Mouse (Mus musculus): ENCODE measurements around the gene Dph2. TPM values are rescaled to one million over a fixed set of nuclear protein-coding genes. Genes with fewer than 3 reads are reported as not detected.

Gene Dph2
- polyA plus RNA-seq, 2 experiments: 17.0 to 18.4 TPM

GRCm38 (mm10) chr4:117850176-117850575 lies 41.7 kb downstream of the Dph2 start:
- Histone ChIP-seq H3K4me1 (ENCODE audit: control insufficient read depth, insufficient read depth, low read length) (no peaks in the 10 kb centered on the region), H3K4me2 (replicated peaks; ENCODE audit: low read depth, low read length, severe bottlenecking) (no peak overlapping the region), H3K36me3 (ENCODE audit: control insufficient read depth, insufficient read depth, low read length) (peaks cover 15% of the 10 kb centered on the region), H3K9me3 (ENCODE audit: control insufficient read depth, low read length) (no peaks in the 10 kb centered on the region), H3K4me3 (replicated peaks; ENCODE audit: low read length) (no peak overlapping the region), H3K27ac (replicated peaks; ENCODE audit: low read depth, low read length) (no peak overlapping the region), H3K9ac (ENCODE audit: low read depth, low read length, severe bottlenecking) (no peak overlapping the region), H3K27me3 (ENCODE audit: control insufficient read depth, insufficient read depth, low read length) (no peaks in the 10 kb centered on the region)
- DNase-seq (ENCODE audit: low spot score): no peak
- ATAC-seq (ENCODE audit: low FRiP score, low read depth): no peak
- no peak for TF ChIP-seq POLR2A (IDR thresholded peaks at IDR 0.05; ENCODE audit: borderline replicate concordance, extremely low read depth, insufficient read depth, insufficient read length)
- 76% methylated on average over 7 of the region's 7 CpGs for WGBS

GRCm38 (mm10) chr4:117849506-117849905 lies 42.3 kb downstream of the Dph2 start:
- H3K27me3 ChIP-seq (ENCODE audit: control insufficient read depth, insufficient read depth, low read length): no peaks in the 10 kb centered on the region
- no peak for TF ChIP-seq POLR2A (IDR thresholded peaks at IDR 0.05; ENCODE audit: borderline replicate concordance, extremely low read depth, insufficient read depth, insufficient read length)
- DNase-seq (ENCODE audit: low spot score): no peak
- H3K4me2 ChIP-seq (replicated peaks; ENCODE audit: low read depth, low read length, severe bottlenecking): no peak overlapping the region
- H3K9me3 ChIP-seq (ENCODE audit: control insufficient read depth, low read length): no peaks in the 10 kb centered on the region
- WGBS: 81% methylated on average over 5 of the region's 5 CpGs
- ATAC-seq (ENCODE audit: low FRiP score, low read depth): no peak
- H3K36me3 ChIP-seq (ENCODE audit: control insufficient read depth, insufficient read depth, low read length): peaks cover 15% of the 10 kb centered on the region
- no peaks in the 10 kb centered on the region for H3K4me1 ChIP-seq (ENCODE audit: control insufficient read depth, insufficient read depth, low read length)
- H3K4me3 ChIP-seq (replicated peaks; ENCODE audit: low read length): no peak overlapping the region
- no peak overlapping the region for H3K27ac ChIP-seq (replicated peaks; ENCODE audit: low read depth, low read length)
- H3K9ac ChIP-seq (ENCODE audit: low read depth, low read length, severe bottlenecking): no peak overlapping the region

GRCm38 (mm10) chr4:117849063-117849462 lies 42.8 kb downstream of the Dph2 start:
- WGBS: 61% methylated on average over 17 of the region's 17 CpGs
- H3K4me3 ChIP-seq (replicated peaks; ENCODE audit: low read length): no peak overlapping the region
- no peak for TF ChIP-seq POLR2A (IDR thresholded peaks at IDR 0.05; ENCODE audit: borderline replicate concordance, extremely low read depth, insufficient read depth, insufficient read length)

GRCm38 (mm10) chr4:117847011-117847410 lies 44.8 kb downstream of the Dph2 start:
- no peaks in the 10 kb centered on the region for H3K4me1 ChIP-seq (ENCODE audit: control insufficient read depth, insufficient read depth, low read length)
- WGBS: 18% methylated on average over 2 of the region's 2 CpGs
- no peak overlapping the region for H3K4me2 ChIP-seq (replicated peaks; ENCODE audit: low read depth, low read length, severe bottlenecking)
- no peak overlapping the region for H3K9ac ChIP-seq (ENCODE audit: low read depth, low read length, severe bottlenecking)
- H3K27me3 ChIP-seq (ENCODE audit: control insufficient read depth, insufficient read depth, low read length): no peaks in the 10 kb centered on the region
- ATAC-seq (ENCODE audit: low FRiP score, low read depth): no peak
- no peaks in the 10 kb centered on the region for H3K9me3 ChIP-seq (ENCODE audit: control insufficient read depth, low read length)
- no peak overlapping the region for H3K27ac ChIP-seq (replicated peaks; ENCODE audit: low read depth, low read length)
- H3K36me3 ChIP-seq (ENCODE audit: control insufficient read depth, insufficient read depth, low read length): peaks cover 21% of the 10 kb centered on the region
- DNase-seq (ENCODE audit: low spot score): no peak
- TF ChIP-seq POLR2A (IDR thresholded peaks at IDR 0.05; ENCODE audit: borderline replicate concordance, extremely low read depth, insufficient read depth, insufficient read length): no peak
- no peak overlapping the region for H3K4me3 ChIP-seq (replicated peaks; ENCODE audit: low read length)

More at GRCm38 (mm10) chr4:117849063-117849462, 42.8 kb downstream of the Dph2 start:
- no peak overlapping the region for H3K9ac ChIP-seq (ENCODE audit: low read depth, low read length, severe bottlenecking)
- no peaks in the 10 kb centered on the region for H3K4me1 ChIP-seq (ENCODE audit: control insufficient read depth, insufficient read depth, low read length)
- H3K4me2 ChIP-seq (replicated peaks; ENCODE audit: low read depth, low read length, severe bottlenecking): no peak overlapping the region
- H3K27me3 ChIP-seq (ENCODE audit: control insufficient read depth, insufficient read depth, low read length): no peaks in the 10 kb centered on the region
- no peak for ATAC-seq (ENCODE audit: low FRiP score, low read depth)
- no peak overlapping the region for H3K27ac ChIP-seq (replicated peaks; ENCODE audit: low read depth, low read length)
- H3K36me3 ChIP-seq (ENCODE audit: control insufficient read depth, insufficient read depth, low read length): peaks cover 15% of the 10 kb centered on the region
- DNase-seq (ENCODE audit: low spot score): no peak
- no peaks in the 10 kb centered on the region for H3K9me3 ChIP-seq (ENCODE audit: control insufficient read depth, low read length)

- ATAC-seq (ENCODE audit: low FRiP score, low read depth) (no peak), DNase-seq (ENCODE audit: low spot score) (no peak)
- WGBS: 97% methylated on average over 4 of the region's 4 CpGs
- H3K4me2 ChIP-seq (replicated peaks; ENCODE audit: low read depth, low read length, severe bottlenecking): no peak overlapping the region
- peaks cover 21% of the 10 kb centered on the region for H3K36me3 ChIP-seq (ENCODE audit: control insufficient read depth, insufficient read depth, low read length)
- H3K9me3 ChIP-seq (ENCODE audit: control insufficient read depth, low read length): no peaks in the 10 kb centered on the region
- H3K27me3 ChIP-seq (ENCODE audit: control insufficient read depth, insufficient read depth, low read length): no peaks in the 10 kb centered on the region
- no peak overlapping the region for H3K27ac ChIP-seq (replicated peaks; ENCODE audit: low read depth, low read length)
- H3K4me1 ChIP-seq (ENCODE audit: control insufficient read depth, insufficient read depth, low read length): no peaks in the 10 kb centered on the region
- no peak overlapping the region for H3K4me3 ChIP-seq (replicated peaks; ENCODE audit: low read length)
- no peak for TF ChIP-seq POLR2A (IDR thresholded peaks at IDR 0.05; ENCODE audit: borderline replicate concordance, extremely low read depth, insufficient read depth, insufficient read length)
- no peak overlapping the region for H3K9ac ChIP-seq (ENCODE audit: low read depth, low read length, severe bottlenecking)
These were observed 45.6 kb downstream of the Dph2 start for GRCm38 (mm10) chr4:117846261-117846660.

GRCm38 (mm10) chr4:117845316-117845715 lies 46.5 kb downstream of the Dph2 start:
- no peak overlapping the region for H3K9ac ChIP-seq (ENCODE audit: low read depth, low read length, severe bottlenecking)
- H3K27ac ChIP-seq (replicated peaks; ENCODE audit: low read depth, low read length): no peak overlapping the region
- no peak for DNase-seq (ENCODE audit: low spot score)
- TF ChIP-seq POLR2A (IDR thresholded peaks at IDR 0.05; ENCODE audit: borderline replicate concordance, extremely low read depth, insufficient read depth, insufficient read length): no peak
- no peak for ATAC-seq (ENCODE audit: low FRiP score, low read depth)
- no peaks in the 10 kb centered on the region for H3K4me1 ChIP-seq (ENCODE audit: control insufficient read depth, insufficient read depth, low read length)
- no peak overlapping the region for H3K4me2 ChIP-seq (replicated peaks; ENCODE audit: low read depth, low read length, severe bottlenecking)
- H3K27me3 ChIP-seq (ENCODE audit: control insufficient read depth, insufficient read depth, low read length): no peaks in the 10 kb centered on the region
- H3K9me3 ChIP-seq (ENCODE audit: control insufficient read depth, low read length): no peaks in the 10 kb centered on the region
- WGBS: 80% methylated on average over 11 of the region's 11 CpGs
- H3K36me3 ChIP-seq (ENCODE audit: control insufficient read depth, insufficient read depth, low read length): peaks cover 24% of the 10 kb centered on the region
- no peak overlapping the region for H3K4me3 ChIP-seq (replicated peaks; ENCODE audit: low read length)
